Mouse (Mus musculus): ENCODE data around the gene Nipsnap3b. TPM values are rescaled to one million over a fixed set of nuclear protein-coding genes. Genes with fewer than 3 reads are reported as not detected.

Nipsnap3b gene
- polyA plus RNA-seq (2016; fragmentation: Nextera tagmentation; extraction: Ambion mirVana) = 88.6 and 97.5 TPM in 2 replicates

DNA sequence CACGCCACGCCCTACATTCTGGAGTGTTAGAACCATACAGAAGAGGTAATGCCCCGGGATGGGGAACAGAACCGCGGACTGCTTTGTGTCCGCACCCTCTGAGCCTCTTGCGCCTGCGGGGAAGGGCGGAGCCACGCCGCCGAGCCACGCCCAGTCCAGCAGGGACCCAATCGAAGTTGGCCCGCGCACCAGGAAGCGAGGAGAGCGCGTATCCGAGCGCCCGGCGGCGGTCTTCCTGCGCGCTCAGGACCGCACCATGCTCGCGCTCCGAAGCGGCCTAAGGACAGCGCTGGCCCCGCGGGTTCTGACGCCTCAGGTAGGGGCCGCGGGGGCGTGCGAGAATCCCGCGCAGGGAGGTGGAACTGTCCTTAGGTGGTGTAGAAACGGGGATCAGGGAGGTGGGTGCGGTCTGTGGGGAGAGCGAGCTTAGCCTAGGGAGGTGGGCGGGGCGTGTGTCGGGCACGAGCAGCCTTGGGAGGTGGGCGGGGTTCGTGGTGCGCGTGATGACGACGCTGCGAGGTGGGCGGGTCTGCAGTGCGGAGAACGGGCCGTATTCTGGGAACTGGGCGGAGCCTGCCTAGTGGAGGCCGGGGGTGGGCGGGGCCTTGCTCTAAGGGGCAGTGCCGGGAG is at the start of gene Nipsnap3b:
Gene Nipsnap3b, plus strand, starts transcription at position 149 of the 630 bp plus-strand sequence.
- peak within 1 kb of the TSS; percentile 81 for H3K4me3 ChIP-seq
- WGBS = under 1% methylated on average over 63 of the region's 63 CpGs
- H3K4me1 ChIP-seq = peaks cover 6% of the 10 kb centered on the region
- peaks cover 13% of the 10 kb centered on the region for H3K9me3 ChIP-seq (replicated peaks)
- peaks cover 30% of the 10 kb centered on the region for H3K36me3 ChIP-seq
- H3K27me3 ChIP-seq (ENCODE audit: low read depth, poor library complexity, severe bottlenecking) = no peaks in the 10 kb centered on the region
- peak; percentile 97 for DNase-seq (ENCODE audit: low spot score)
- peak within 1 kb of the TSS; percentile 92 for H3K27ac ChIP-seq (replicated peaks)

DNA sequence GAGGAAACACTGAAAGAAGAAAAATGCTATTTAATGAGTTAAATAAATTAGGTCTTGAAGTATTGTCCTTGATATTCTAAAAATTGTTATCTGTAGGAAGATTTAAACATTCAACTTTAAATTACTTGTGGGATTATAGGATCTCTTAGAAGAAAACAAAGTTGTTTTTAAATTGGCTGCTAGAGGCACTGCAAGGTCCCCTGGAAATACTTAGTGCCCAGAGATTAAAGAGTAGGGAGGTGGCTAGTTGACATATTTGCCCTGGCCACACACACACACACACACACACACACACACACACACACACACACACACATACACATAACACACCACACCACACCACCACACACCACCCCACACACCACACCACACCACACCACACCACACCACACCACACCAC is 47.4 kb upstream of the Nipsnap3b start, which contains the start of gene Olfr270:
Gene Olfr270, plus strand, starts transcription at position 301 of the 400 bp plus-strand sequence.
- H3K27ac ChIP-seq (replicated peaks) = no peak within 1 kb of the TSS
- H3K4me3 ChIP-seq = no peak within 1 kb of the TSS
- no peaks in the 10 kb centered on the region for H3K36me3 ChIP-seq
- no peaks in the 10 kb centered on the region for H3K27me3 ChIP-seq (ENCODE audit: low read depth, poor library complexity, severe bottlenecking)
- H3K4me1 ChIP-seq = no peaks in the 10 kb centered on the region
- no peak for DNase-seq (ENCODE audit: low spot score)
- H3K9me3 ChIP-seq (replicated peaks) = no peaks in the 10 kb centered on the region

DNA sequence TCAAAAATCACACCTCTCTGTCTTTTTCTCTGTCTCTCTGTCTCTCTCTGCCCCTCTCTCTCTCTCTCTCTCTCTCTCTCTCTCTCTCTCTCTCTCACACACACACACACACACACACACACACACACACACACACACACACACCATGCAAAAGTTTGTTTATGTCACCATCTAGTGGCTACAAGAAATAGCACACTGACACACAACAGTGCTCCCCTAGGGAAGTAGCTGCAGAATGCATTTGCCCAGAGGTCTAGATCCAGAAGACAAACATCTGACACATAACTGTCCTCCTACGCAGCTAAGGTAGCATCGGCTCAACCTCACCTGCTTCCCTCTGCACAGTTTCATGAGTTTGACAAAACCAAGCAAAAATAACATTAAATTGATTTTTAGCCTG is 26.5 kb upstream of the Nipsnap3b start:
- 84% methylated on average over 2 of the region's 2 CpGs for WGBS
- Histone ChIP-seq H3K4me1 (peaks cover 5% of the 10 kb centered on the region), H3K27ac (replicated peaks) (no peak overlapping the region), H3K36me3 (no peaks in the 10 kb centered on the region), H3K9me3 (replicated peaks) (no peaks in the 10 kb centered on the region), H3K27me3 (ENCODE audit: low read depth, poor library complexity, severe bottlenecking) (no peaks in the 10 kb centered on the region), H3K4me3 (no peak overlapping the region)
- DNase-seq (ENCODE audit: low spot score) = no peak

DNA sequence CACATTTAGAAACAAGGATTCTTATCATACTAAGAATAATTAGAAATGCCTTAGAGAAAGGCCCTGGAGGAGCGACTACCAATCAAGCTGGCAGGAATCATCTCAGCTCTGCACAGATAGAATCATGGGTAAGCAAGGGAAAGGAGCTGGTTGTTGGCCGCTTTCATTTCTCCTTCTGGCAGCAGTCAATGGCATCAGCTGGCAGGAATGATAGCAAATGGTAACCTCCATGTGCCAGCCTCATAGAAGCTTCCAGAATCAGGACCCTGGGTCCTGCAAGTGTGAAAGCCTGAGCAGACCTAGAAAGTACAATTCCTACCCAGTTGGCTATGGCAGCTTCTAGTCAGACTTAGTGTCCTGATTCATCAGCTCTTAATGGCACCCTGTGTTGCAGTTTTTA is 25.4 kb upstream of the Nipsnap3b start:
- Histone ChIP-seq H3K36me3 (no peaks in the 10 kb centered on the region), H3K27me3 (ENCODE audit: low read depth, poor library complexity, severe bottlenecking) (no peaks in the 10 kb centered on the region), H3K27ac (replicated peaks) (no peak overlapping the region), H3K4me3 (no peak overlapping the region), H3K4me1 (peaks cover 5% of the 10 kb centered on the region), H3K9me3 (replicated peaks) (no peaks in the 10 kb centered on the region)
- DNase-seq (ENCODE audit: low spot score) = no peak
- WGBS = 89% methylated on average over 2 of the region's 2 CpGs

DNA sequence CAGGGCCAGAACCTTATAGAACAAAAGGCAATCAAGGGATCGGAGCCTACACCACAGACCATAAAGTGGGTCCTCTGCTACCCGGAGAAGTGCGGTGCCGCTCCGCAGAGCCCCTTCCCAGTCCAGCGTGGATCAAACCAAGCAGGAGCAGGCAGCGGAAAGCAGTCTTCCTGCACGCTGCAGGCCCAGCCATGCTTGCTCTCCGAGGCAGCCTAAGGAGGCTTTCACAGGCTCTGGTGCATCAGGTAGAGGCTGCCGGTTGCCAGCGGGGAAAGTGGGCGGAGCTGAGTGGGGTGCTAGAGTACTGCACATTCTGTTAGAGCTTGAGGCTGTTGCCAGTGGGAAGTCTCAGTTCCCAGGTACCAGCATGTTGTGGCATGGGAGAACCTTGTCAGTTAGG is 22.4 kb upstream of the Nipsnap3b start, which contains the start of gene Nipsnap3a:
Gene Nipsnap3a, plus strand, starts transcription at position 25 of the 400 bp plus-strand sequence.
- Histone ChIP-seq H3K27ac (replicated peaks) (no peak within 1 kb of the TSS), H3K4me3 (peak within 1 kb of the TSS; percentile 41), H3K27me3 (ENCODE audit: low read depth, poor library complexity, severe bottlenecking) (no peaks in the 10 kb centered on the region), H3K4me1 (peaks cover 5% of the 10 kb centered on the region), H3K36me3 (no peaks in the 10 kb centered on the region), H3K9me3 (replicated peaks) (no peaks in the 10 kb centered on the region)
- DNase-seq (ENCODE audit: low spot score) = peak; percentile 19
- WGBS = 36% methylated on average over 12 of the region's 12 CpGs

DNA sequence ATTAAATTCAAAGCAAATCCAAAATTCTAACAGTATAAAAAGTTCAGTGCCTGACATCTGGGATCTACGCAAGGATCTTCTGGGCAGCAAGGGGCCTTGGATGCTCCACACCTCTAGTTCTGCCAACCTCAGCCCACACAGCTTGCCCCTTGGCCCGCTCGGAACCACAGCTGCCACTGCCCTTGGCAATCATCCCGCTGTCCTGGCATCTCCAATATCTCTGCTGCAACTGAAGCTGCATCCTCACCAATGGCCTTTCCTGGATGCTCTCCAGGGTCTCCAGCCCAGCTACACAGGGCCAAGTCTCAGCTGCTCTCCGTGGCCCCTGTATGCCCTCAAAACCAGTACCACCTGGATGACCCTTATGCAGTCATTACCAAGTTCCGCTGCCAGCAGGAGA is 12.2 kb upstream of the Nipsnap3b start:
- WGBS = 95% methylated on average over 6 of the region's 6 CpGs
- H3K9me3 ChIP-seq (replicated peaks) = no peaks in the 10 kb centered on the region
- no peak overlapping the region for H3K4me3 ChIP-seq
- H3K4me1 ChIP-seq = no peaks in the 10 kb centered on the region
- no peak for DNase-seq (ENCODE audit: low spot score)
- no peaks in the 10 kb centered on the region for H3K36me3 ChIP-seq
- H3K27ac ChIP-seq (replicated peaks) = no peak overlapping the region
- H3K27me3 ChIP-seq (ENCODE audit: low read depth, poor library complexity, severe bottlenecking) = no peaks in the 10 kb centered on the region

DNA sequence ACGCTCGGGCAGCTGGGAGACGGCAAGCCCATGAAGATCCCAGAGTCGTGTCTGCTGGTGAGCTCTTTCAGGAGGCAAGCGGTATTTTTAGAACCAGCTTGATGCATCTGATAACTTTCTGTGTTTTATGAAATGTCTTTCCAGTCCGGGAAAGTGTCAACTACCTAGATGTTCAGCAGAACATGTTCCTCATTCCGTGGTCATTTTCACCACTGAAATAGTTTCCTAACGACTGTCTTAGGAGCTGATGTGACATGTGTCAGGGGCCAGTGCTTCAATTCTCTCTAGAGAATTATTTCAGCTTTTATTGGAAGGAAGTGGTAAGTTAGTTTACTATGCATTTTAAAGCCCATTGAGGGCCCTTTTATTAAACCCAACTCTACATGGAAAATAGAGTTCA is 11.5 kb upstream of the Nipsnap3b start:
- Histone ChIP-seq H3K9me3 (replicated peaks) (no peaks in the 10 kb centered on the region), H3K27me3 (ENCODE audit: low read depth, poor library complexity, severe bottlenecking) (no peaks in the 10 kb centered on the region), H3K4me1 (no peaks in the 10 kb centered on the region), H3K36me3 (no peaks in the 10 kb centered on the region), H3K27ac (replicated peaks) (no peak overlapping the region), H3K4me3 (no peak overlapping the region)
- no peak for DNase-seq (ENCODE audit: low spot score)
- WGBS = 91% methylated on average over 8 of the region's 8 CpGs

DNA sequence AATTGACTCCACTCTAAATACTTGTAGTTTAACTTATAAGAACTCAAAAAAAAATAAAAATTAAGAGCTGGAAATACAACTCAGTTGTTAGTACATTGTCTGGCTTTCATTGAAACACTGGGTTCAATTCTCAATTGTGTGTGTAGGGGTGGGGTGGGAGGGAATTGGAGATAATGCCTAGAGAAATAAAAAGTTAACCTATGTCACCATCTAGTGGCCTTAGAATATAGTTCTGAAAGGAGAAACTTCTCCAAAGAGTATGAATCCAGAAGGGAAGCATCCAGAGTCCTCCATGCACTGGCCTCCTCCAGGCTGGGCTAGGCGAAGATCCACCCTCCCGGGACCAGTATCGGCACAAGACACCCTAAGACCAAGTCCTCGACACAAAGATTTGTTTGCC is 2.5 kb upstream of the Nipsnap3b start:
- 78% methylated on average over 4 of the region's 4 CpGs for WGBS
- no peak for DNase-seq (ENCODE audit: low spot score)

DNA sequence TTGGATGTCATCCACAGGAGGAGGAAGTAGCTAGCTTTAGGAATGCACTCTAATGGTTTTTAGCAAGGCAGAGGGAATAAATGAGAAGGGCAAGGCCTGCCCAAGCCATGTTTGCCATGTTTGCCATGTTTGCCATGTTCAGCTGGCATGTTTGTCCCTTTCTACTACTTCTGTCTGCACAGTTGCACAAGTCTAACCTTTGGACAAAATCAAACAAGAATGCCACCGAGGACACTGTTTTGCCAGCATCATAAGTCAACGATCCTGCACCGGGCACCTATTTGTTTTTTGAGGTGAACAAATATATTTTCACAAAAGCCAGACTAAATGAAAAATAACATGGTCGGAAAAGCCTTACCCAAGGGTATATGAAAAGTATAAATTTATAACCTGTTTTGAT is 1.8 kb upstream of the Nipsnap3b start:
- H3K4me3 ChIP-seq = no peak overlapping the region
- DNase-seq (ENCODE audit: low spot score) = no peak
- peaks cover 6% of the 10 kb centered on the region for H3K4me1 ChIP-seq
- no peaks in the 10 kb centered on the region for H3K27me3 ChIP-seq (ENCODE audit: low read depth, poor library complexity, severe bottlenecking)
- no peaks in the 10 kb centered on the region for H3K9me3 ChIP-seq (replicated peaks)
- WGBS = 86% methylated on average over 4 of the region's 4 CpGs
- H3K36me3 ChIP-seq = peaks cover 10% of the 10 kb centered on the region
- H3K27ac ChIP-seq (replicated peaks) = no peak overlapping the region

More for the DNA sequence above, 2.5 kb upstream of the Nipsnap3b start:
- H3K4me1 ChIP-seq = peaks cover 6% of the 10 kb centered on the region
- no peaks in the 10 kb centered on the region for H3K27me3 ChIP-seq (ENCODE audit: low read depth, poor library complexity, severe bottlenecking)
- no peaks in the 10 kb centered on the region for H3K9me3 ChIP-seq (replicated peaks)
- peaks cover 3% of the 10 kb centered on the region for H3K36me3 ChIP-seq
- no peak overlapping the region for H3K27ac ChIP-seq (replicated peaks)
- H3K4me3 ChIP-seq = no peak overlapping the region

DNA sequence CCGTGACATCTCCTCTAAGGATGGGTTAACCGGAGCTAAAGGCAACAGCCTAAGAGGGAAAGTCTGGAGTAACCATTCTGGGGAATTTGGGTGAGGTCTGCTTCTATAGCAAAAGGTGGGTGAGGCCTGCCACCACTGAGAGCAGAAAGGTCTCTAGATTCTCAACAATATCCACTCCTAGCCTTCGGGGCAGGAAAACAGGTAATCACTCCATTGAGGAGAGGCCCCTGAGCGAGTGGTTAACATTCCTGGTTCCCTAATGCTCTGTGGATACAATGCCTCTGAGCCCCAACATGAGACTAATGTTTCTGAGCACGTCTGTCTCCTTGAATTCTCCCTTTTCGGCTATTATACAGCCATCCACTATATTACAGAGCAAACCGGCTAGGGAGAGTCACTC is 2.7 kb downstream of the Nipsnap3b start:
- no peak overlapping the region for H3K27ac ChIP-seq (replicated peaks)
- peaks cover 6% of the 10 kb centered on the region for H3K4me1 ChIP-seq
- DNase-seq (ENCODE audit: low spot score) = no peak
- peaks cover 30% of the 10 kb centered on the region for H3K9me3 ChIP-seq (replicated peaks)
- WGBS = 93% methylated on average over 7 of the region's 7 CpGs
- peaks cover 56% of the 10 kb centered on the region for H3K36me3 ChIP-seq
- no peak overlapping the region for H3K4me3 ChIP-seq
- H3K27me3 ChIP-seq (ENCODE audit: low read depth, poor library complexity, severe bottlenecking) = no peaks in the 10 kb centered on the region

DNA sequence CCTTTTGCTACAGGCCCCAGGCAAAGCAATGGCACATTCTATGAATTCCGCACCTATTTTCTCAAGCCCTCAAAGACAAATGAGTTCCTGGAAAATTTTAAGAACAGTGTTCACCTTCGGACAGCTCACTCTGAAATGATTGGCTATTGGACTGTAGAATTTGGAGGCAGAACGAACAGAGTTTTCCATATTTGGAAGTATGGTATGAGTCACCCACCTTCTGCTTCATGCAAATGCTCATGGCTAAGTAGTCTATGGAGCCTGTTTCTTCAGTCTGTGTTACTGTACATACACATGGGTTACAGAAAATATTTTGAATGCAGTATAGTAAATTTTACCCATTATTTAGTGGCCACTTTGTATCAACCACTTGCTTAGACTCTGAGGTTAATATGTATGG is 3.3 kb downstream of the Nipsnap3b start:
- DNase-seq (ENCODE audit: low spot score) = no peak
- 93% methylated on average over 3 of the region's 3 CpGs for WGBS
- peaks cover 30% of the 10 kb centered on the region for H3K9me3 ChIP-seq (replicated peaks)
- no peaks in the 10 kb centered on the region for H3K27me3 ChIP-seq (ENCODE audit: low read depth, poor library complexity, severe bottlenecking)
- H3K27ac ChIP-seq (replicated peaks) = no peak overlapping the region
- peaks cover 62% of the 10 kb centered on the region for H3K36me3 ChIP-seq
- no peak overlapping the region for H3K4me3 ChIP-seq
- peaks cover 6% of the 10 kb centered on the region for H3K4me1 ChIP-seq

DNA sequence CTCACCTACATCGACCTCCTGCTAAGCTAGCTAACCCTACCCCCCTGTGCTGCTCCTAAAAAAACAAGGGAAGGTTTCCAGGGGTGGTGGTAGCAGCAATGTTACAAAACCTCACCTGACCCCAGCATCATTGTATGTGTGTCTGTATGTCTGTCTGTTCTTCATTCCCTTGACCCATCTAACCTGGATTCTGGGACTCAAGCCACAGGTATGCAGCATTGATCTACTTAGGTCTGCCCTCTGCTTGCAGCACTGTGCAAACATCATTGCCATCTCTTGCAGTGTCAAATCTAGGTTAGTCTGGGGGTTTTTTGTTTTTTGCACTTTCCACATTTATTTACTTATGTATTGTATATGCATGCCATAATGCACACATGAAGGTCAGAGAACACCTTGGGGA is 6.7 kb downstream of the Nipsnap3b start:
- WGBS = 96% methylated on average over 1 of the region's 1 CpGs
- H3K9me3 ChIP-seq (replicated peaks) = peaks cover 30% of the 10 kb centered on the region
- peaks cover 93% of the 10 kb centered on the region for H3K36me3 ChIP-seq
- no peak overlapping the region for H3K4me3 ChIP-seq
- H3K27ac ChIP-seq (replicated peaks) = no peak overlapping the region
- DNase-seq (ENCODE audit: low spot score) = no peak
- H3K4me1 ChIP-seq = no peaks in the 10 kb centered on the region
- H3K27me3 ChIP-seq (ENCODE audit: low read depth, poor library complexity, severe bottlenecking) = no peaks in the 10 kb centered on the region

DNA sequence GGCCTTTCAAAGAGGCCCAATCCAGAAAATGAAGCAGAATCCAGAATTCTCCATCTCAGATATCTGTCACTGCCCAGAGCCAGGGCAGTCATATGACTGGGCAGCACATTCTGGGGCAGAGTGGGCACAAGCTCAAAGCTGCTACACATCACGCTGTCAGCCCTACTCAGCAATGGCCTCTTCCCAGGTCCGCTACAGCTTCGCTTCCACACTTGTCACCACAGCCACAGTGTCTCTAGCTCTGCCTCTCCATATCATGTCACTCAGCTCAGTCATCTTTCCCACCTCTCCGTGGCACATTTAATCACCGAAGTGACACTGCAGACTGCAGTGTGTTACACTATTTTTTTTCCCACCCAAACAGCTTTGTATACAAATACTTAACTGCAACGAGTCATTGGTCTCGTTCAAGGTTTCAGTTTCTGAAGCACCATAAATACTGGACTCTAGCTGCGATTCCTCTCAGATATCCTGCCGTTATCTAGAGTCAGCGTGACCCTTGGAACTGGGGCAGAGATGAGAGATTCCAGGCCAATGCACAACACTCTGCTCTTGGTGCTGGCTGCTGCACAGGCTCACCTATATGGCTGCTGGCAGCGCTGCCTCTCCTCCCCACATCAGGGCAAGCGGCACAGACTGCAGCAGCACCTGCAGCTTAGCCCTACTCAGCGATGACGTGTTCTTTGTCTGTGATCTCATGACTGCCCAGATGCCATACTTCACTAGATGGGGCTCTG is 11.7 kb downstream of the Nipsnap3b start:
- Histone ChIP-seq H3K9me3 (replicated peaks) (peaks cover 12% of the 10 kb centered on the region), H3K27me3 (ENCODE audit: low read depth, poor library complexity, severe bottlenecking) (no peaks in the 10 kb centered on the region), H3K36me3 (peaks cover 61% of the 10 kb centered on the region), H3K27ac (replicated peaks) (no peak overlapping the region), H3K4me1 (no peaks in the 10 kb centered on the region), H3K4me3 (no peak overlapping the region)
- 94% methylated on average over 14 of the region's 14 CpGs for WGBS
- DNase-seq (ENCODE audit: low spot score) = no peak

Measured in midbrain, embryonic 10.5 days (tissue).